15 mouse cellular contexts compared by ENCODE assay signal in genomic region chr12:16554171-16554570, GRCm38 (mm10). TPM values are rescaled to one million over a fixed set of nuclear protein-coding genes. Genes with fewer than 3 reads are reported as not detected.
DNase-seq lines count a peak whose midpoint lies in the region; ATAC-seq and TF ChIP-seq lines count a peak whose summit lies in the region.
"Had no signal": no experiment of that assay in that cellular context is flagged by ENCODE, and none has a peak within 500 bp of the region (broad histone marks: within the 10 kb centered on the region; RNA-seq: fewer than 3 reads in every experiment).

No protein-coding gene starts in this region.

- peaks cover 34% of the 10 kb centered on the region for H3K4me1 ChIP-seq in forebrain, embryonic 16.5 days (replicated peaks; ENCODE audit: control insufficient read depth, insufficient read depth, low read length)
- no peaks in the 10 kb centered on the region for H3K4me1 ChIP-seq in hindbrain, embryonic 14.5 days (replicated peaks; ENCODE audit: control insufficient read depth, insufficient read depth, low read length)
- no peaks in the 10 kb centered on the region for H3K4me1 ChIP-seq in hindbrain, embryonic 11.5 days (replicated peaks; ENCODE audit: control insufficient read depth, insufficient read depth, low read length)

- no peaks in the 10 kb centered on the region for H3K27me3 ChIP-seq in forebrain, embryonic 16.5 days (replicated peaks; ENCODE audit: control insufficient read depth, insufficient read depth, low read length)
- H3K27me3 ChIP-seq in hindbrain, embryonic 14.5 days (ENCODE audit: control insufficient read depth, insufficient read depth, low read length): no peaks in the 10 kb centered on the region
- no peaks in the 10 kb centered on the region for H3K27me3 ChIP-seq in hindbrain, embryonic 11.5 days (ENCODE audit: control insufficient read depth, insufficient read depth, low read length)
- H3K27me3 ChIP-seq: limb, embryonic 13.5 days had no signal

- intact Hi-C loops in gastrocnemius, adult 2 months (cut with DNase I): no loop called here
- intact Hi-C loops in left cerebral cortex, postnatal 14 days (cut with DNase I): no loop called here

- H3K9me3 ChIP-seq in forebrain, embryonic 16.5 days (ENCODE audit: control insufficient read depth, low read length): no peaks in the 10 kb centered on the region
- H3K9me3 ChIP-seq in hindbrain, embryonic 14.5 days (ENCODE audit: control insufficient read depth, low read length): no peaks in the 10 kb centered on the region
- no peaks in the 10 kb centered on the region for H3K9me3 ChIP-seq in hindbrain, embryonic 11.5 days (ENCODE audit: control insufficient read depth, low read length)
- H3K9me3 ChIP-seq: hindbrain, embryonic 10.5 days; limb, embryonic 13.5 days had no signal

- peaks cover 17% of the 10 kb centered on the region for H3K36me3 ChIP-seq in forebrain, embryonic 16.5 days (ENCODE audit: control insufficient read depth, insufficient read depth)
- H3K36me3 ChIP-seq in hindbrain, embryonic 14.5 days (replicated peaks; ENCODE audit: control insufficient read depth, insufficient read depth): peaks cover 76% of the 10 kb centered on the region
- no peaks in the 10 kb centered on the region for H3K36me3 ChIP-seq in hindbrain, embryonic 11.5 days (ENCODE audit: control insufficient read depth, insufficient read depth, low read length)

- WGBS in forebrain, embryonic 16.5 days: 53% methylated on average over 8 of the region's 8 CpGs
- WGBS in hindbrain, embryonic 14.5 days: 86% methylated on average over 8 of the region's 8 CpGs
- WGBS in hindbrain, embryonic 11.5 days: 91% methylated on average over 8 of the region's 8 CpGs

- no peak for TF ChIP-seq CTCF in gastrocnemius, adult 2 months (IDR thresholded peaks at IDR 0.05)

- no peak overlapping the region for H3K9ac ChIP-seq in forebrain, embryonic 16.5 days (replicated peaks; ENCODE audit: low read depth, low read length)
- no peak overlapping the region for H3K9ac ChIP-seq in hindbrain, embryonic 14.5 days
- no peak overlapping the region for H3K9ac ChIP-seq in hindbrain, embryonic 11.5 days (ENCODE audit: low read depth, low read length)
- H3K9ac ChIP-seq: limb, embryonic 13.5 days; liver, postnatal 0 days had no signal

- H3K4me3 ChIP-seq in gastrocnemius, adult 2 months: no peak overlapping the region
- H3K4me3 ChIP-seq in forebrain, embryonic 16.5 days (replicated peaks; ENCODE audit: low read length): no peak overlapping the region
- H3K4me3 ChIP-seq in hindbrain, embryonic 14.5 days (replicated peaks; ENCODE audit: low read length): no peak overlapping the region
- H3K4me3 ChIP-seq in hindbrain, embryonic 11.5 days (ENCODE audit: low read depth, low read length): no peak overlapping the region
- H3K4me3 ChIP-seq: hindbrain, embryonic 10.5 days; limb, embryonic 13.5 days had no signal

- DNase-seq in gastrocnemius, adult 2 months: peak; percentile 29
- DNase-seq in gastrocnemius, adult 8-10 months (ENCODE audit: low spot score in 2 of 2): no peak
- peak; percentile 53 to 72 for DNase-seq in left cerebral cortex, postnatal 14 days (ENCODE audit: low spot score in 2 of 2)
- no peak for DNase-seq in left cerebral cortex, adult 9 months (ENCODE audit: low spot score in 2 of 2)
- DNase-seq in Muller cell, postnatal 12 days (ENCODE audit: inconsistent ontology term): peak; percentile 59
- DNase-seq in hindbrain, embryonic 14.5 days (ENCODE audit: low spot score): no peak
- no peak for DNase-seq in hindbrain, embryonic 11.5 days (ENCODE audit: low spot score)
- DNase-seq: cerebellum, adult 11-12 months; gastrocnemius, postnatal 36 days; liver, postnatal 0 days; lung, postnatal 4 days had no signal

- peak; percentile 27 for ATAC-seq in forebrain, embryonic 16.5 days
- no peak for ATAC-seq in hindbrain, embryonic 14.5 days (ENCODE audit: low FRiP score)
- ATAC-seq in hindbrain, embryonic 11.5 days (ENCODE audit: low FRiP score): no peak
- ATAC-seq: liver, postnatal 0 days had no signal

- H3K27ac ChIP-seq in gastrocnemius, adult 2 months: no peak overlapping the region
- no peak overlapping the region for H3K27ac ChIP-seq in forebrain, embryonic 16.5 days (ENCODE audit: low read length)
- no peak overlapping the region for H3K27ac ChIP-seq in hindbrain, embryonic 14.5 days
- no peak overlapping the region for H3K27ac ChIP-seq in hindbrain, embryonic 11.5 days (ENCODE audit: low read depth, low read length)
- H3K27ac ChIP-seq: hindbrain, embryonic 10.5 days; limb, embryonic 13.5 days had no signal

- no peak overlapping the region for H3K4me2 ChIP-seq in forebrain, embryonic 16.5 days (ENCODE audit: low read length)
- no peak overlapping the region for H3K4me2 ChIP-seq in hindbrain, embryonic 14.5 days (replicated peaks)
- no peak overlapping the region for H3K4me2 ChIP-seq in hindbrain, embryonic 11.5 days (replicated peaks; ENCODE audit: low read depth, low read length)
- H3K4me2 ChIP-seq: limb, embryonic 13.5 days; midbrain, embryonic 11.5 days had no signal

RNA-seq across cellular contexts. Expression of gene Lpin1, which starts 56.6 kb away (rescaled TPM):
- total RNA-seq in gastrocnemius, adult 2 months (2021): 100 to 1,000 TPM; 279 to 395 TPM
- total RNA-seq in gastrocnemius, adult 8-10 months (2022): 100 to 1,000 TPM; 227 to 339 (median 265) TPM
- total RNA-seq in left cerebral cortex, postnatal 14 days (2021): 10 to 100 TPM; 14.5 to 15.8 TPM
- polyA plus RNA-seq in forebrain, embryonic 16.5 days (2015; fragmentation: Nextera tagmentation; extraction: Ambion mirVana): 19.5 and 23.0 TPM in 2 replicates
- 18.0 and 19.1 TPM in 2 replicates for polyA plus RNA-seq in hindbrain, embryonic 14.5 days (2014; fragmentation: Nextera tagmentation; extraction: Ambion mirVana)
- polyA plus RNA-seq in hindbrain, embryonic 11.5 days (2014; fragmentation: Nextera tagmentation; extraction: Ambion mirVana): 11.0 and 13.3 TPM in 2 replicates

Comparison
In these comparisons a context has a peak if more than half of its experiments do, and no peak if none do; other contexts are left out.
1. DNase-seq: peak in gastrocnemius, adult 2 months (single experiment), left cerebral cortex, postnatal 14 days (2 of 2) and Muller cell, postnatal 12 days (single experiment); none in gastrocnemius, adult 8-10 months (0 of 2), left cerebral cortex, adult 9 months (0 of 2), hindbrain, embryonic 14.5 days (single experiment) and hindbrain, embryonic 11.5 days (single experiment).
2. RNA of gene Lpin1, which starts 56.6 kb away (total RNA-seq): 279 to 395 TPM in gastrocnemius, adult 2 months and 227 to 339 TPM in gastrocnemius, adult 8-10 months; 14.5 to 15.8 TPM in left cerebral cortex, postnatal 14 days; every median in the first group is over 10 times any median in the second.